Mouse (Mus musculus): Measurements from ENCODE around the gene Defb36. TPM values are rescaled to one million over a fixed set of nuclear protein-coding genes. Genes with fewer than 3 reads are reported as not detected.

The Defb36 gene
- total RNA-seq, 2 experiments from 2014 or later: not detected

DNA sequence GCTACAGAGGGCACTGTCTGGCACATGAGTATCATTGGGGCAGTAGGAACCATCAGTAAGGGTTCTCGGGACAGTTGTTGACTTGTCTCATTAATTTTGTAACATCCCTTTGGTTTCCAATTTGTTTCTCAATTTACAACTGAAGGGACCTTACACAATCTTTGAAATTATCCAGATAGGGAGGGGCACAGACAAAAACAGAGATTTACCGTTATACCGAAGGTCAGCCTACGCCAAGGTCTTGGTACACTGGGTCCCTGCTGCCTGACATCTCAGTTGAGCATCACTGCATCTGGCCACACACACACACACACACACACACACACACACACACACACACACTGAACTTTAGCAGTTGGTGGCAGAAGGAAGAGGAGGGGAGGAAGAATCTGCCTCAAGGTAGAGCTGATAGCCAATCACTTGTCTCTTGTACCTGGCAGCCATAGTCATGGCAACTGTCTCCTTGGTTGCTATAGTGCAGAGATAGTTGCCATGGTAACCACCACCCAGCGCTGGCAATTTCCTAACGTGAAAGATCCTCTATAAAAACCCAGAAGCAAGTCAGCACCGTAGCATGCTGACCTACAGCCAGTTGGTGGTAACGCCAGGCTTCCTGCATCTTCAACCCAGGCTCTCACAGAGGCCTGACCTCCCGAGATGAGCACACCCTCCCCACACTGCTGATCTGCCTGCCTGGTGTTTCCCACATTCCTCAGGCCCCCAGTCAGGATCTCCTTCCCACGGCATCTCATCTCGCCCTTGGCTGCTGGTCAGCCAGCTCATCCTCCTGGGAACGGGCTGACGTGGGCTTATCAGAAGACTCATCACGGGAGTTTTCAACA, 50.0 kb downstream of the Defb36 start:
- intact Hi-C loops (cut with DNase I): no loop called here
- peak; percentile 78 to 95 for DNase-seq (ENCODE audit: low spot score in 2 of 2)

- DNase-seq (ENCODE audit: low spot score in 2 of 2): no peak
- intact Hi-C loops (cut with DNase I): loop anchor here (2.0 kb wide), 1 partner anchor 43 kb away; no protein-coding TSS in a partner anchor
Measured at GRCm38 (mm10) chr2:152657398-152657797, 53.3 kb downstream of the Defb36 start.

GRCm38 (mm10) chr2:152661163-152661562, 57.0 kb downstream of the Defb36 start:
- intact Hi-C loops (cut with DNase I): no loop called here
- no peak for DNase-seq (ENCODE audit: low spot score in 2 of 2)

Other genes with a start within 250 kb of the Defb36 start
- gene Nrsn2, start 227.7 kb upstream of the Defb36 start, total RNA-seq (2021): 10 to 100 TPM; 38.3 to 57.6 TPM
- 10 to 100 TPM; 17.9 to 22.0 TPM for gene Sox12, start 206.3 kb upstream of the Defb36 start, total RNA-seq (2021)
- 10 to 100 TPM in 1 of 2 experiments, 1 to 10 TPM in 1; 8.7 to 11.9 TPM for gene Zcchc3, start 189.3 kb upstream of the Defb36 start, total RNA-seq (2021)
- gene 6820408C15Rik, start 188.7 kb upstream of the Defb36 start, total RNA-seq (2021): 1 to 10 TPM; 3.1 to 3.3 TPM
- not detected for gene Defb23, start 139.7 kb upstream of the Defb36 start, total RNA-seq (2021)
- not detected for gene Defb20, start 127.3 kb upstream of the Defb36 start, total RNA-seq (2021)
- gene Defb22, start 114.2 kb upstream of the Defb36 start, total RNA-seq (2021): not detected
- not detected for gene Defb26, start 92.6 kb upstream of the Defb36 start, total RNA-seq (2021)
- not detected for gene Defb28, start 86.1 kb upstream of the Defb36 start, total RNA-seq (2021)
- gene Defb29, start 64.2 kb upstream of the Defb36 start, total RNA-seq (2021): not detected
- not detected for gene Gm17416, start 35.0 kb upstream of the Defb36 start, total RNA-seq (2021)
- gene Defb21, start 31.6 kb upstream of the Defb36 start, total RNA-seq (2021): not detected
- not detected for gene Defb19, start 24.0 kb upstream of the Defb36 start, total RNA-seq (2021)
- not detected for gene Defb45, start 4.9 kb upstream of the Defb36 start, total RNA-seq (2021)
- gene Defb25, start 18.7 kb downstream of the Defb36 start, total RNA-seq (2021): not detected
- gene Rem1, start 22.6 kb downstream of the Defb36 start, total RNA-seq (2021): under 1 TPM; 0.90 to 0.99 TPM
- gene H13, start 65.1 kb downstream of the Defb36 start, total RNA-seq (2021): 10 to 100 TPM; 90.8 to 90.9 TPM
- gene Mcts2, start 82.7 kb downstream of the Defb36 start, total RNA-seq (2021): 10 to 100 TPM; 17.9 to 20.4 TPM
- 10 to 100 TPM; 19.5 to 26.4 TPM for gene Id1, start 131.9 kb downstream of the Defb36 start, total RNA-seq (2021)
- gene Cox4i2, start 149.8 kb downstream of the Defb36 start, total RNA-seq (2021): 1 to 10 TPM; 2.3 to 2.8 TPM
- 100 to 1,000 TPM; 120 to 127 TPM for gene Bcl2l1, start 227.4 kb downstream of the Defb36 start, total RNA-seq (2021)
- 1 to 10 TPM; 2.6 to 3.0 TPM for gene Tpx2, start 243.6 kb downstream of the Defb36 start, total RNA-seq (2021)